Mouse (Mus musculus) lung, adult 2 months (tissue): Measurements from ENCODE around the gene Bpgm. TPM values are rescaled to one million over a fixed set of nuclear protein-coding genes. Genes with fewer than 3 reads are reported as not detected.

ENCODE experiments used
- DNase-seq: peaks from one replicate; pipeline ENCODE4 v3.0.0; 2022
- H3K4me1 ChIP-seq: fragments of 200-500 bp; 2 replicates; pipeline ENCODE4 v1.6.1; 2011; ENCODE audit warnings: low read length; ENCODE audit not compliant: control insufficient read depth, insufficient read depth
- H3K4me3 ChIP-seq: fragments of 200-500 bp; replicated peaks from 2 replicates; pipeline ENCODE3; 2011; ENCODE audit warnings: low read depth, mild to moderate bottlenecking, control low read depth, low read length; ENCODE audit errors: extremely low read depth
- CTCF ChIP-seq: fragments of 200-500 bp; IDR thresholded peaks from 2 replicates; pipeline ENCODE4 v1.5.1; 2011; ENCODE audit warnings: mild to moderate bottlenecking, low read length, control low read depth; ENCODE audit not compliant: insufficient read depth
- POLR2A ChIP-seq: fragments of 200-500 bp; IDR thresholded peaks from 2 replicates; pipeline ENCODE4 v1.6.1; 2011; ENCODE audit warnings: low read depth, mild to moderate bottlenecking, control low read depth, low read length, borderline replicate concordance; ENCODE audit errors: extremely low read depth
- WGBS: fragments of 180-500 bp; shearing (Covaris S2); methylation state at CpG from one replicate; pipeline ENCODE4 v1.1.7; 2018; 5-methylcytosine and 5-hydroxymethylcytosine counted together
- polyA plus RNA-seq: library from polyadenylated mRNA; depleted of rRNA; stranded (reverse); fragments of >200 nt; gene quantifications from 2 replicates; pipeline ENCODE4 v1.2.3, GENCODE M21; 2012; rRNA removed

The Bpgm gene
- polyA plus RNA-seq, 1 experiment, result 23.2 TPM

DNA sequence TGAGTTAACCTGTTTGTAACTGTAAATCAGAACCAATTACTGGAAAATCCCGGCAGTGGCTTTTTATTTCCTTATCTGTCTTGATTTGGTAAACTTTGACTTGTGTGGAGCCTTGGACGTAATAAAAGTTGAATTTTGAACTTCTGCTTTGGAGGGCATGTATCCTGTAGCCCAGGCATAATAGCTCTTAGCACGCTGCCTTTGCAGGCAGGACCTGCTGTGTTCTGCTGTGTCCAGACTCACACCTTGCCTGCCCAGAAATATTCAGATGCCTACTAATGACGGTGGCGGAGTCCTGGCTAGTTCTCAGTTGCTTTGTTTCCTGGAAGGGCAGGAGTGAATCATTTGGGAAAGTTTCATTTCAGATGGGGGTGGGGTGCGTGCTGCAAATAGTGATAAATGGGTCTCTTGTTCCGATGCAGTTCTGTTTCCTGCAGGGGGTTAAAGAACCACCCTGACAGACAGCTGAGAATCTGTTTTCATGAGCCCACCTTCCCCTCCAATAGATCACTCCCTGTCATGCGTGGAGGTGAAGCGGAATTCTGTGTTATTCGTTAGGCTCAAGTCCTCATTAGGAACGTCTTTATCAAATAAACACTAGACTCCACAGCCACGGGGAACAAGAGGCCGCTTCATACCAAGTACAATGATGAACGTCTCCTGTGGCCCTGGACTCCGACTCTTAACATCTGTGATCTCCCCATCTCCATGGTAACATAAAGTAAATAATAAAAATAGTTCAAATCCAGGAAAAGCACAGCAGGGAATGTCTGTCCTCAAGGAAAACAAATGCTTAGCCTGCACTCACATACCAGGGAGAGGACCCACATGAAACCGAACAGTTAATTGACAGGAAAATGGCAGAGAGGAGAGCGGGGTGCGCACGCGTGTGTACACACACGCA, 67.5 kb downstream of the Bpgm start:
- no peak for TF ChIP-seq CTCF
- no peak for TF ChIP-seq POLR2A
- peaks cover 7% of the 10 kb centered on the region for H3K4me1 ChIP-seq
- 37% methylated on average over 21 of the region's 21 CpGs for WGBS
- no peak for DNase-seq
- no peak overlapping the region for H3K4me3 ChIP-seq

- peaks cover 7% of the 10 kb centered on the region for H3K4me1 ChIP-seq
- no peak for DNase-seq
- no peak overlapping the region for H3K4me3 ChIP-seq
- 69% methylated on average over 10 of the region's 10 CpGs for WGBS
- TF ChIP-seq POLR2A, result no peak
- TF ChIP-seq CTCF, result no peak
These were observed 68.2 kb downstream of the Bpgm start for GRCm38 (mm10) chr6:34544207-34544602.

DNA sequence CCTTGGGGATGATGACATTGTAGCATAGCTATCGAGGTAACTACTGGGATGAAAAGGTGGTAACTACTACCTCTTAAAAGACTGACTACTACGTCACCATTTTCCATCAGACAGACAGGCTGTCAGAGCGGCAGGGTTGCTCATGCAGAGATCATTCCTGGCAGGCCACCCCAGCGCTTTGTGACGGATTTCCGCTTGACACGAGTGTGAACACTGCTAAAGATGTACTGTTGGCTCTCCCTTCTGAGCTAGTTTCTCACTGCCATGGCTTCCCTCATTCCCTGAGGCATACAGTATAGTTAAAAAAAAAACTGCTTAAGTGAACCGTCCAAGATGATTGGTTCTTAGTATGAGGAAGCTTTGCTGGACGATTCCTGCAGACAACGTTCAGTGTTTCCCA, 69.3 kb downstream of the Bpgm start:
- WGBS, result 67% methylated on average over 10 of the region's 10 CpGs
- no peak for DNase-seq
- Histone ChIP-seq H3K4me3 (no peak overlapping the region), H3K4me1 (peaks cover 7% of the 10 kb centered on the region)
- TF ChIP-seq CTCF (no peak), POLR2A (no peak)

DNA sequence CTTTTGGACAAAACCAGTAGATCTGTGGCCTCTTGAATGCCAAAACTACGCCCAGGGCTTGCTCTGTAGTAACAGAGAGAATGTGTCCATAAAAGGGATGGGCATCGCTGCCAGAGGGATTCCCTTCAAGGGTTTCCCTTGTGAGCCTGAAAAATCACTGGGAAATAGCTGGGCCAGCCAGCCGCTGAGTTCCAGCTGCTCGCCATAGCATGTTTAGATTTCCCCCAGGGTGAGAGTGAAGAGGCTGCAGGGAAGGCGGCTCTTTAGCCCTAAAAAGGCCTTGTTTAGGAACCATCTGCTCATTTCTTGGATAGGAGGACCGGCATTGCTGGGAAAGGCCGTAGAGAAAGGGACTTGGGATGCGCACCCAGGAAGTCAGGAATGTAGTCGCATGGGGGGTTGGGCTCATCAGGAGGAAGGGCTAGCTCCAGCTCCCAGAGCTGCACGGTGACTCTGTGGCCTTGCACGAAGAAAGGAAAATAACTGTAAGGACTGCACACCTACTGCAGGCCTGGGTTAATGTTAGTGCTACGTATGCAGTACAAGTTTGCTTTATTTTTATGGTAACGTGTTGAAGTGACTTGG, 72.5 kb downstream of the Bpgm start:
- peaks cover 3% of the 10 kb centered on the region for H3K4me1 ChIP-seq
- no peak for DNase-seq
- WGBS, result 61% methylated on average over 13 of the region's 13 CpGs
- TF ChIP-seq CTCF, result no peak
- no peak for TF ChIP-seq POLR2A
- no peak overlapping the region for H3K4me3 ChIP-seq

DNA sequence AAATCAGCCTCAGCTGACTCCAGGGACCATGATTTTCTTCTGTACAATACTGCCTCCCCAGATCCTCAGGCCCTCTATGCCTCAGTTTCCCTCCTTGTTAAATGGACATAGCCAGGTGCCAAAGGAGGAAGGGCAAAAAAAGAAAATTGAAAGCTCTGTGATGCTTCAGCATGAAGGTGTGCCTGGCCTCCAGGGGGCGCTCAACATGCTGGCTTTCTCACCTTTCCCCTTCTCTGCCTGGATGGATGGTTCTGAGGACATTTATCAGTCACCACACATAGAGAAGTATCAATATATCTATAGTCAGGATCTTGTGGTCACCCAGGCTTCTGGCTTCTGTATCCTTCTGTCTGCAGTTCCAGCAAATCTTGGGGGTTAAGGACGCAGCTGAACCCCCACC, 73.0 kb downstream of the Bpgm start:
- WGBS, result 47% methylated on average over 2 of the region's 2 CpGs
- Histone ChIP-seq H3K4me3 (no peak overlapping the region), H3K4me1 (no peaks in the 10 kb centered on the region)
- TF ChIP-seq POLR2A (no peak), CTCF (peak; percentile 90)
- peak; percentile 70 for DNase-seq

- Histone ChIP-seq H3K4me3 (no peak overlapping the region), H3K4me1 (no peaks in the 10 kb centered on the region)
- no peak for TF ChIP-seq CTCF
- 66% methylated on average over 4 of the region's 4 CpGs for WGBS
- no peak for DNase-seq
These were observed 76.6 kb downstream of the Bpgm start for GRCm38 (mm10) chr6:34552489-34553157.

DNA sequence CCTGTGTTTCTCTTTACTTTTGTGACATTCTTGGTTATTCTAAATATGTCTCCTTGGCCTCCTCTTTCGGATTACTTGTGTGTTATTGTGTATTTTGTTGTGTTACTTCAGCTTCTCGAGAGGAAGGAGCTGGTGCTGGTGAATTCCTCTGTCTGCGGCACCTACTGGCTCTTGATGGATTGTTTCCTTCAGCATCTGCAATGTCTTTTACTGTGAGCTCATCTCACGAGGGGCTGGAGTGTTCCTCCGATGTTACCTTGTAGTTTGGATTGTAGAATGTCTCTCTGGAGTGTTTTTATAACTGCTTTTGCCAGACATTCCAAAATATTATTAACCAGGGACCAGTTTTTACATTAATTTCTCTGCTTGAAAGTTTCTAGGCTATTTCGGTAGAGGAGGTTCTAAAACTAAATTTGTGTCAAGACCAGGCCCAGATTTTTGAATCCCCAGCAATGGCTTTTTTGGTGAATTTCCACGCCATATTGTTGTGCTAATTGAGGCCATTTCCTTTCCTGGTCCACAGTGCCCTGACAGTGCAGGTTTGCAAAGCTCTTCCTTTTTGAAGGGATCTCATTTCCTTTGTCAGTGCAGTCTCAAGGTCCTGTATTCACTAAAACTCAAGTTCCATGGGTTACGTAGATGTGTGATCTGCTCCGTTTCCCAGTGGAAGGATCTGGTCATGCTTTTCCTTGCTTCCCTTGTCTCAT, 78.4 kb downstream of the Bpgm start:
- WGBS, result 65% methylated on average over 9 of the region's 9 CpGs
- TF ChIP-seq POLR2A, result no peak
- no peak for TF ChIP-seq CTCF
- DNase-seq, result no peak

More for the DNA sequence above, 78.4 kb downstream of the Bpgm start:
- Histone ChIP-seq H3K4me3 (no peak overlapping the region), H3K4me1 (no peaks in the 10 kb centered on the region)

Other genes with a start within 250 kb of the Bpgm start
- 129 and 153 TPM in 2 replicates for gene Akr1b3, start 158.7 kb upstream of the Bpgm start, polyA plus RNA-seq
- 9.1 and 13.8 TPM in 2 replicates for gene Akr1b8, start 122.1 kb upstream of the Bpgm start, polyA plus RNA-seq
- gene Akr1b10, start 92.0 kb upstream of the Bpgm start, polyA plus RNA-seq, result 13.7 and 21.2 TPM in 2 replicates
- gene Akr1b7, start 63.9 kb upstream of the Bpgm start, polyA plus RNA-seq, result 0.40 and 0.73 TPM in 2 replicates
- 24.4 and 37.4 TPM in 2 replicates for gene Cald1, start 122.3 kb downstream of the Bpgm start, polyA plus RNA-seq